Mouse (Mus musculus): Measurements from ENCODE around the gene Rab20.
A peak's percentile ranks its signal among the peaks of the same experiment; 100 is the strongest.
"Not testable (repeated sequence)": the region's sequence is repeated elsewhere in the genome, so short reads cannot be mapped to it uniquely, and the experiment has no call there.

Rab20 gene

DNA sequence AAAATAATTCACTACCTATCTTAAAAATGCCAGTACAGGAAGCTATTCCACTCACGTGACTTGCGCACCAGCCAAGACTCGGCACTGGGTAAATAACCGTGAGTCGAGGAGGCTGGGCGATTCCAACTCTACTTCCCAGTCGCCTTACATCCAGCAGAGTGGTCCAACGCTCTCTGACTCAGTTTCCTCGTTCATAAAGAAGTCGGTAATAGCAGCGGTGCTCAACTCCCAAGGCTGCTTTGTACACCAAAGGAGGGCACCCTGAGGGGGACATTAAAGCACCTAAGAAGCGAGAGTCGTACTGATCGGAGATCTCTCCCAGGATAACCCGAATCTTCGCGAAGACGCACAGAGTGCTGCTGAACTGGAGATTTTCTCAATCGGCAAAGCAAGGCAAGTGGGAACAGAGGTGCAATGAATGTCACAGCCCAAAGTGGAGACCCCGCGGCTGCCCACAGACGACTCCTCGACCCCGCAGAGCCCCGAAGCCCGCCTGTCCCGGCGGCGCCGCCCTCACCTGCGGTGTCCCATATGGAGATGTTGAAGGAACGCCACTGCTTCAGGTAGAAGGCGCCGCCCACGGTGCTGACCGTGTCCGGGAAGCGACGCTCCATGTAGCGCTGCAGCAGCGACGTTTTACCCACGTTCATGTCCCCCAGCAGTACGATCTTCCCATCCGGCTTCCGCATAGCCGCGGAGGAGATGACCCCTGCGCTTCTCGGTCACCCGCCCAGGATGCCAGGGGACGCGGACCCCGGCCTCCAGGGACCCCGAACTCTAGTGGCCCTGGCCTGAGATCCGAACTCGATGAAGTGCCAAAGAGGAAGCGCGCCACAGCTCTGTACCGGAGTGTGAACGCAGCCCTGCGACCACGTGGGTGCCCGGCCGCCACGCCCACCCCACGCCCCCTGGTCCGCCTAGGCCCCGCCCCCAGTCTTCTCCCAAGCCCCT, at the start of gene Rab20:
Rab20 (minus strand) TSS at position 900 of the 951 bp plus-strand sequence.
- DNase-seq: peak; percentile 34 to 55

DNA sequence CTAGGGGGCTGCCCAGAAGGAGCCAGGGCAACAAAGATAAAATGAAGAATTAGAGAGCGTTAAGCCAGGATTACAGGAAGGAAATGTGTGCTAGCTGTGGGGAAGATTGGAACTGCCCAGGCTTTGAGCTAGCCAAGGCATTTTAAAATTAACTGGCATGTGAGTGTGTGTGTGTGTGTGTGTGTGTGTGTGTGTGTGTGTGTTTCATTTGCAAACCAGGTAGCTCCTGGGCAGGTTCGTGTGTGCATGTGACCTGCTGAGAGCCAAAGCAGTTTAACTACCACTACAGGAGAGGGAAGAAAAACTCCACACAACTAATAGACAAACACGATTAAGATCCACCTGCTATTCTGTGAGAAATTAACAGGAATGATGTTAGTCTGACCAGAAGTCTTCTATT, 44.8 kb upstream of the Rab20 start:
- DNase-seq: no peak

DNA sequence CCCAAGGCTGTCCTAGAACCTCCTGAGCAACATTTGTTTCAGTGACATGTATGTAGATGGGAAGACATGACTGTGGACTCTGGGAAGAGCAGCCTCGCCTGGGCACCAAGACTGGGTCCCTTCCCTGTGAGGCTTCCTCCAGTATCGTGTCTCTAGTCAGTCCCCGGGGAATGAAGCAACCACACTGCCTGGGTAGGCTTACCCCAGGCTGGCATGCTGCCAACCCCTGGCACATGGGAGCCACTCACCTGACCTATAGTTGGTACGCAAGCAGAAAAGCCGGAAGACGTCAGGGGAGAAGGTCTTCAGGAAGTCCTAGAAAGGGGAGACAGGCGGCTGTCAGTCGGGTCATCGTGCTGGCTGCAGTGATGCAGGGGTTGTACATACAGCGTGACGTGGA, 40.2 kb upstream of the Rab20 start:
- DNase-seq: no peak

DNA sequence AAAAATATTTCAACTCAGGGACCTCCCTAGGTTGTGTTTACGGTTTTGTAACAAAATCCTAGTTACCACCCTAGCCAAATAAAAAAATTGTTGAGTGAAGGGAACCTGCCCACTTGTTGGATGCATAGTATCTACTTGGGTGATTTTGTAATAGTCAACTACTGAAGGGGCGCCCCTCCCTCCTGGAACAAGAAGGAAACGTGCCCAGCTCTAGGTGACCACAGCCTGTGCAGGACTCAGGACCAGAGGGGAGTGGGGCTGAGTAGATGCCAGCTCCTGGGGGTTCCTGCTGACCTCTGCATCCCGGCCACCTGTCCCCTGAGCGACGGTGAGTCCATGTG, 39.5 kb upstream of the Rab20 start:
- peak in 1 of 2 experiments; percentile 26 for DNase-seq

DNA sequence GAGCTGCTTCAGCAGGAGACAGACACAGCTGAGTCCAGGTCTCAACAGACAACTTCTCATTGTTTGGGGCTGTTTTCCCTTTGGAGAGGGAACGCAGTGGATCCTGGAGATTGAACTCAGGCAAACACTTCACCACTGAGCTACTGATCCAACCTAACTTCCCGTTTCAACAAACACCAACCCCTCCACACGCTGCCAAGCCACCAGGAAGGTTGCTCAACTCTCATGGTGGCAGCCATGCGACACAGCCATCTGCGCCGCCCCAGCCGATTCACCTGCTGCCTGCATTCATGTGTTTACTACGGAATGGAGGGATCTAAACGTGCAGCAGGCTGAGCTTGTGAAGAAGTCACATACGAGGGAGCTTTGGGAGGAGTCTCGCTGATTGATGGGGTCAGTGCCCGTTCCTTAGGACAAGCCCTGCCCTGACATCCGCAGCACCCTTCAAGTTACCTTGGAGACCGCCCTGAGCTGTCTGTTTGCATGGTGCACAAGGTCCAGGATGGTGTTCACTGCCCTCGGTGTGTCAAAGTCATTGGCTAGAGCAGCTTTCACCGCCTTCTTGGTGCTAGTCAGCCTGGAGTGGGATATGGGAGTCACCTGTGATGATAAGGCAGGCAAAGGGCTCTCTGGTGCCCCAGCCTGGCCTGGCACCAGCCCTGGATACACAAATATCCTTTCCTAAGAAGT, 39.0 kb upstream of the Rab20 start:
- DNase-seq: no peak

DNA sequence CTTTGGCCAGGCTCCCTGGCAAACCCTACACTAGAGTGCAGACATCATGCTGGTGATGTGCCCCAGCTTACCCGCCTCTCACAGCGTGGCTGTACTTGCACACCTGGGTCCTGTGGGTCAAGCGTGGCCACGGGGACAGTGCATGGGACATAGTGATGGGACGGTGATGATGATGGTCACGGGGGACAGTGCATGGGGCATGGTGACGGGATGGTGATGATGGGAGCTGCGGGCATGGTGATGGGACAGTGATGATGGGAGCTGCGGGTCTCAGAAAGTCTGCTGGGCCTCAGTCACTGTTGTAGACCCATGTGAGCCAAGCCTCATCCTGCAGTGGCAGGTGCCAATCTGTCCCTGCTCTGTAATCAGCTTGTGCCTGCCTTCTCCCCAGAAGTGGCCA, 37.8 kb upstream of the Rab20 start:
- DNase-seq: no peak

DNA sequence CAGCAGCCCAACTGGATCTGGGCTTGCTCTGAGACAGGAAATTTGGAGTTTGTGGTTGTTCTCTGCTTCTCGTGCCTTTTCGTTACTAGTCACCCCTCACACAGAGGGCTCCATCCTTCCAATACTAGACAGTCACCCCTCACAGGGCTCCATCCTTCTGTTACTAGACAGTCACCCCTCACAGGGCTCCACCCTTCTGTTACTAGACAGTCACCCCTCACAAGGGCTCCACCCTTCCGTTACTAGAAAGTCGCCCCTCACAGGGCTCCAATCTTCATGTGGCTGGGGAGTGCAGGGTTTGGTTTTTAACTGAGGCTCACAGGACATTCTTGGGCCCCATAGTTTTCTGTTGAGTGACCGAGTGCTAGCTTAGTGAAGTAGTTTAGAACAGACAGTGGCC, 34.7 kb upstream of the Rab20 start:
- DNase-seq: no peak

DNA sequence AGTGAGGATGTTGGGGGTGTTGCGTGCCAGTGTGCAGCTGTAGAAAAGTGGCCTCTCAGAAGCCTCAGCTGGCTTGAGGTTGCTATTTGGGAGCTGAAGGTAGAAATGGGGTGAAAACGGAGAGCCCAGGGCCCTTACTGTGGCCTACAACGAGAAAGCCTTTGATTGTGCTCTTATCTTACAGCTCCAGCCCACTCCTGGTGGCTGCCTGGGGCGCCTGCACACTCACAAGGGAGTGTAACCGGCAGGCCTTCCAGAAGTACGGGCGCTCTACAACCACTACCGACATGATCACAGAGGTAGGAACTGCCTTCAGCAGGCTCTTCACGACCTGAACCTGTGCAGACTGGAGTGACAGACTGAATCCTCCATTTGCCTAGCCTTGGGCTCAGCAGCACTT, 34.2 kb upstream of the Rab20 start:
- DNase-seq: no peak

DNA sequence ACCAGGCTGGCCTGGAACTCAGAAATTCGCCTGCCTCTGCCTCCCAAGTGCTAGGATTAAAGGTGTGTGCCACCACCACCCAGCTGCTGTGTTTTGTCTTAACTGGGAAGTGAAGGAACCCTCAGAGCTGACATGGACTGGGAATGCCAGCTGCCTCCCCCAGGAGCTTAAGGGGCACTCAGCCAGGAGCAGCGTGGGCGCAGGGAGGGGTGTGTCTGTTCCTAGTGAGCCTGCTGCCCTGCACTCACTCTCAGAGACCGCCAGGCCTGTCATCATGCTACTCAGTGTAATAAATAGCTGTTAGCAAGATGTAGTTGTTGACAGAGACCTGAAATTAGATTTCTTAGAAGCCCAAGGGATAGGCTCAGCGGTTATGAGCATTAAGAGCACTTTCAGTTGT, 32.5 kb upstream of the Rab20 start:
- no peak for DNase-seq

DNA sequence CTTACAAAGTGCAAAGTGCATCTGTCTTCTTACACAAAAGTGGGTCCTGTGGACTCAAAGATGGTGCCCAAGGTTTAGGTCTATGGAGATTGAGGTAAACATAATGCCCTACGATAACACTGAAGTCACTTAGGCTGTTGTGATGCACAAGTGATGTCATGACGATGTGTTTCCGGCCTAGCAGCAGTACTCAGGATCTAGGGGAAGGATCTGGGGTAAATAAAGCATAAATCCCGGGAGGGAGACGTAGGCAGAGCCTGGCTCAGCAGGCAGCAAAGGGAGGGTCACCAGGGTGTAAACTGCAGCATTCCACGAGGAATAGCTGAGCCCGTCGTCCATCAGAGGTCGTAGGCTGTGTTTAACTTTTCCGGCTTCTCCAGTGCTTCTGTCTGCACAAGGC, 30.4 kb upstream of the Rab20 start:
- DNase-seq: no peak

DNA sequence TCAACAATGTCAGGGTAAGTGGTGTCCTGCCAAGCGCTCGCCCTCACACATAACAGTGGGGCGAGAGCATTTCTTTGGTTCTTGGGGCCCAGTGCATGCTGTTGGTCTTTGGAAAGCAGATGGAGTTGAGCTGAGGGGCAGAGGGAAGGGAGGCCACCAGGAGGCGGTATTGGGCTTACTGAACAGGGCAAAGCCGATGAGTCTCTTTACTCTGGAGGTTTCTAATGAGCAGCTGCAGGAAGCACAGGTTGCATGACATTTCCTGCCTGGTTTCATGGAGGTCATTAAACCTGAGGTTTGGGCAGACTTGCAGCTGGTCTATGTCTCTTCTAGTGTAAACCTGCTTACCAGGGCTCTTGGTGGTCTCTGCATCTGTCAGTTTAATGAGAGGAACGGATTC, 28.3 kb upstream of the Rab20 start:
- peak; percentile 53 to 82 for DNase-seq

DNA sequence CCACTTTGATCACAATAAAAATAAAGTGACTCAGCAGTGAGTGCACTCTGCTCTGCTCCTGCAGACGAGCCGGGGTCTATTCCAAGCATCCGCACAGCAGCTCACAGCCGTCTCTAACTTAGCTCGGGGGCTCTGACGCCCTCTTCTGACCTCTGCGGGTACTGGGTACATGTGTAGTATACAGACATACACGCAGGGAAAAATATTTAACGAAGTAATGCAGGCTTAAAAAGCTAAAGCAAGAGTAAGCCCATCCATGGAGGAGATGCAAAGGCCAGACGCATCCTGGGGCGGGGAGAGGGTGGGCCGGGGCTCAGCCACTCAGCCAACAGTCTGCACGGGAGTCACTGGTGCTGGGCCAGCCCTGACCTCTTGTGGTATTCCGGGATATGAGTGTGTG, 27.6 kb upstream of the Rab20 start:
- no peak for DNase-seq

DNA sequence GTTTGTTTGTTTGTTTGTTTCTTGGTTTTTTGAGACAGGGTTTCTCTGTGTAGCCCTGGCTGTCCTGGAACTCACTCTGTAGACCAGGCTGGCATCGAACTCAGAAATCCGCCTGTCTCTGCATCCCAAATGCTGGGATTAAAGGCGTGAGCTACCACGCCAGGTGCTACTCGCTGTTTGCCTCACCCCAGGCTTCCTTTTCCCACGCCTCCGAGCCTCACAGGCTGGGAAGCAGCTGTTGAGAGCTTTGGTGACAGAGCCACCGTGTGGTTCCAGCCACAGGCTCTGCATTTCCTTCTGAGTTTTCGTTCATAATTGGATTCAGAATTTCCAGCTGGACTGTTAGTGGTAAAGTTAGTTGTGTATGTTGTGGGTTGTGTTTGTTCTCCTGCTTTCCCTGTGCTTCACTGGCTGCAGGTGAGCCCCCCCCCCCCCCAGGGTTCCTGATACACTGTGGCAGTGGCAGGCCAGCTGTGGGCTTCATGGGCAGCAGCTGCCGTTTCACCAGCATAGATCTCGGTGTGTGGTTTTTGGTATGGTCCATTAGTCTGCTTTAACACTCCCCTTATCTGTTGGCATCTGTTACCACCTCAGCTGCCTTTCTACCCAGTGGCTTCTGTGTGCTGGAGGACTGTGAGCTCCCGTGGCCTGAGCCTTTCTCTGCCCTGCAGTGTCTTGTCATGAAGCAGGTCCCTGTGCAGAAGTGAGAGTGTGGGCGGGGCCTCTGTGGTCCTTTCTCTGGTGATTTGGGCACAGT, 25.1 kb upstream of the Rab20 start:
- DNase-seq: no peak

DNA sequence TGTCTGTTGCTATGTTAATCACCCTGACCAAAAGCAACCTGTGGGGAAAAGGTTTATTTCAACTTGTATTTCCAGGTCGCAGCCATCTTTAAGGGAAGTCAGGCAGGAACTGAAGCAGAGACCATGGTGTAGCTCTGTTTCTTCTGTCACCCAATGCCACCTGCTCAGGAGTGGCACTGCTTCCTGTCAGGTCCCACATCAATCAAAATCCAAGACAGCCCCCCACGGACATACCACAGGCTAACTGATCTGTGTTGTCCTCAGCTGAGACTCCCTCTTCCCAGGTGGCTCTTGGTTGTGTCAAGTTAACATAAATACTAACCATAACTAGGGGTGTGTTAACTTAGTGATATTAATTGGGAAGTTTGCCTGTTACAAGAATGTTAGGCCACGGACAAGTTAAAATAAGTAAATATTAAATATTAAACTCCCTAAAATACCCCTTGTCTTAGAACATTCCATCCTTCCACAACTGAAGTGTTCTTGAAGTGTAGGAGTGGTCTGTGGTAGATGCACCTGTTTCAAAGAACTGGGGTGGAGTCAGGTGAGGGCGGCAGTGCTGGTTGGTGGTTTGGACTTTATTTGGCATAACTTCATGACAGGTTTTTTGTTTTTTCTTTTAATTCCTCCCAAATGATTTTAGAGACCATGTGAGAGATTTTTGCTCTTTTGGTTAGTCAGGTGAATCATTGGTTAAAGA, 20.4 kb upstream of the Rab20 start:
- no peak for DNase-seq

DNA sequence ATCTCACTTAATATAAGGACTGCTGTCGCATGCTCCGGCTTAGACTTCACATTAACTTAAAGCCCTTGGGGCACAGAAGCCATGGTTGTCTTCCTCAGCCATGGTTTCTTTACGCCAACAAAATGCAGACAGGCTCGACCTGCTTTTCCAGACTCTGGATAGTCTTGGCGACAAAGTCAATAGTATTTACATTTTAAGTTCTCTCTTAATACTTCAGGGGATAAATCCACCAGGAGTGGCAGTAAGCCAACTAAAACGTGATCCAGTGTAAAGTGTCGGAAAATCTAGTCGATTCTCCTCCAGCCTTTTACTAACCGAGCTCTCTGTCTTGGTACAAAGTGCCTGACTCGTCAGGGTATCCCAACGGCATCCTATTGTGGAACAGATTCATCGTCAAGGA, 19.8 kb upstream of the Rab20 start:
- no peak for DNase-seq

DNA sequence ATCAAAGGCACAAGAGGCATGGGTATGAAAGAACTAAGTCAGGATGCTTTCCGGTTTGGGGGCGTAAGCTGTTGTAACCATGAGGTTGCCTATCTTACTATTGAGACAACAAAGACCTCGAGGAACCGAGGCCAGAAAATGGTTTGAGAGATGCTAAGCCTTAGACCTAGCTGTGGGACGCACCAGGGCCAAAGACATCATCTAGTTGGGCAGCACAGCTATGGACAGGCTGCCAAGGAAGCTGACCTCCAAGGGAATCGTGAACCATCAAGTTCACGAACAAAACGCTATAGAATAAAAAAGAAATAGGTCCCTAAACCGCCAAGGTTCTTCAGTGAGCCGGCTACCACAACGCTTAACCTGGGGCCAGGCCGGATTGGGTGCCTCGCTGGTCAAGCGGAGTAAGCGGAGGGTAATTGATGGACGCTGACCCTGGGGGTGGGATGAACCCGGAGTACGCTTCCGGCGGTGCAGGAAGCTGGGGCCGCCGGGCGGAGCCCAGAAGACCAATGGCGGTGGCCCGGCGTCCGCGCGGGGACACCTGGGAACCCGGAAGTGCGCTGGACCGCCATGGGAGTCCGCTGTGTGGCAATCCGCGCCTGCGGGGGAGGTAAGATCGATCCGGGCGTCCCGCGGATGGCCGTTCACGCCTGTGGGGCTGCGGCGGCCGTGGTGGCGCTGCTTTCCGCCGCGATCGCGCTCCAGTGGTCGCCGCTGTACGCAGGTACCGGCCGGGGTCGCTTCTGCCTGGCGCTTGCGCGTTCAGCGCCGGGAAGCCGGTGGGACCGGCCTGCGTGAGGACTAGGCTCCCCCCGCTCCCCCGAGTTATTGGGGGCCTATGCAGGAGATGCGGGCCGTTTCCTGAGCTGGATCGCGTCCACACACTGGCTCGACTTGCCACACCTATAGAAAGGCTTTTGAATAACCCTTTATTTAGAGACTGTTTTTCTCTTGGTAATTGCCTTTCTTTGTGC, 18.8 kb upstream of the Rab20 start, which contains the start of gene Naxd:
Naxd (plus strand) TSS at position 490 of the 974 bp plus-strand sequence.
- DNase-seq: peak; percentile 89 to 93

DNA sequence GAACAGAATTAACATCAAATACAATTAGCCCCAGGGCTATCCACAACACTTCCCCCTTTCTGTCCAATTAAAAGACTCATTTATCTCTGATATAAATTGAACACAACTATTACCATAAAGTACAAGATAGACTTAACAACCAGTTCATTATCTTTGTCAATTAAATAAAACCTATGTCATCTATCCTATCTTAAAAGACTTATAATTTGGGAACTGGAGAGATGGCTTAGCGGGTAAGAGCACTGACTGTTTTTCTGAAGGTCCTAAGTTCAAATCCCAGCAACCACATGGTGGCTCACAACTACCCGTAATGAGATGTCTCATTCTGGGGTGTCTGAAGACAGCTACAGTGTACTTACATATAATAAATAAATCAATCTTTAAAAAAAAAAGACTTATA, 13.8 kb upstream of the Rab20 start:
- DNase-seq: not testable (repeated sequence)

DNA sequence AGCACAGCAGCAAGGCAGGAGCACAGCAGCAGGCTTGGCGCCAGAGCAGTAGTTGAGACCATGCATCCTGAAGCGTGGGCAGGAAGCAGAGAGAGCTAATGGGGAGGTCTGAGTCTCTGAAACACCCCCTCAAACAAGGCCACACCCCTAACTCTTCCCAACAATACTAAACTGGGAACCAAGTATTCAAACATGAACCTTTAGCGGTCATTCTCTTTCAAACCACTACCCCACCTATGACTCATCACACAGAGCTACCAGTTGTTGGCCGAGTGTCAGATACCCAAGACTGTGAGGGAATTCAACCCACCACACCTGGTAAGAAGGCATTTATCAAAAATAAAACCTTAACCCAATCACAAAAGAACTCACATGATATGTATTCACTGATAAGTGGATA, 8.7 kb upstream of the Rab20 start:
- DNase-seq: no peak

DNA sequence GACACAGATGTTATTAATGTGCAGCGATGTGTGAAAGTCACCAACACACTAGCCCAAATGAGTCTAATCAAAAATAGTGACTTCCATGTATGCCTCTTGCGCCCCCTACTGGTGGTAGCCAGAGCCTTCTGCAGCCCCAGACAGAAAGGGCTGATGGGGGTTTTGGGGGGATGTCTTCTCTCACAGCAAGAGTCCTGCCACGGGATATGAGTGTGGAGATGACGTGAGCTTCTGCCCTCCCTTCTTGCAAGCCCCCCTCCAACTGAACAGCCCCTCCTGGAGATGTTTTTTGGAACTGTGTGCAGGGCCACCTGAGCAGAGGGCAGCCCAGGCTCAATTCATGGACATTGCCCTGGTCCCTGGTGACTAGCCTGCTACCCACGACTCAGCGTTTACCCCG, 7.6 kb upstream of the Rab20 start:
- DNase-seq: peak; percentile 79 to 88

DNA sequence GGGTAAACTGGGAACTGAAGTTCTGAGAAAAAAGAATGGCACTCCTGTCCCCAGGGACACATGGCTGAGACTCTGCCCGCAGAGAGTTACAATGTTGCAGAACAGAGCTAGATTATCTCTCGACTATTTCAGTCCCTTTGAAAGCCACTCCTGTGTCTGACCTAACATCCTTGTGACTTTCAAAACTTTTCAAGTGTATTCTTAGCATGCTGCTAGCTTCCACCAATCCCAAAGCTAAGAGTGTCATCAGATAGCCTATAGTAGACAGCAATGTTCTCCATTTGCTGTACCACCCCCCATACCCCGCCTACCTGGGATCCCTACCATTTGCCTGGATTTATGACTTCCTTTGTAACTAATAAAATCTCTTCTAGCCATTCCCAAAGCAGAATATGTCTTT, 4.0 kb upstream of the Rab20 start:
- no peak for DNase-seq

DNA sequence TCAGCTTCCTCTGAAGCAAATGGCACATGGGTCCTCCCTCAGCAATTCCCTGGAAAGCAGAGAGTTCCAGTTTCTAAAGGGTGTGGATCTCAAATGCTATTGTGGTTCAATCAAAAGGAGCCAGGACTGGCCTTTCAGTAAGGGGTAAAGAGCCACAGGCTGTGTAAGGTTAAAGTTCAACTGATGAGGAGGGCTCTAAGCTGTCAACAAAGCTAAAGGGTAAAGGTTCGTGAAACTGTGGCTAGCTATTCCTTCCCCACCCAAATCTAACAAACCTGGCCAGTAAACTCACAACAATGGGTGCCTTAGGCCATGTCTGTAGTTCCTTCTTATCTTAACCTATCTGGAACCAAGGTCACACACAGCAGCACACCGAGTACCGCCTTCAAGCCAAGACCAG, 3.4 kb upstream of the Rab20 start:
- DNase-seq: no peak

DNA sequence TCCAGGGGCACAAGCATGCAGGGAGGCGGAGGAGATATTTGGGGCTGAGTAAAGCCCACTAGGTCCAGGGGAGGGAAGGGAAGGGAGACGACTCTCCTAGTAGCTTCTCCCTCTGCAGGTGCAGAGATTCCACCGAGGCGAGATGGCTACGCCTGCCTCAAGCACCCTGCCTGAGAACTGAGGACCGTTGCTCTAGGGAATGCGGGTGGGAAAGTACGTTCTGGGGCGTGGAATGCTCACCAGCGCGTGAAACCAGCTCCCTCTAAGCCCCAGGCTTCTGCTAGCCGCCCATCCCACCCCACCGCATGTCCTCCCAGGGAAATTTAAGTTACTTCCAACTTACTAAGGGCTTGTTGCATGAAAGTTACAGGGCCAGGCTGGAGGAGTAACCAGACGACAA, 1.1 kb upstream of the Rab20 start:
- DNase-seq: no peak

All from cerebellum, postnatal 14 days (tissue).